Mouse (Mus musculus) kidney, adult 2 months (tissue): ENCODE measurements around the gene Tbc1d24.

Experiments
- CTCF ChIP-seq: fragments of 200-500 bp; conservative IDR thresholded peaks from 2 replicates; pipeline ENCODE4 v1.5.1; 2011; ENCODE audit warnings: low read depth, mild to moderate bottlenecking, control low read depth, low read length, moderate library complexity, mixed read lengths; ENCODE audit not compliant: insufficient read depth, insufficient read length
- POLR2A ChIP-seq: fragments of 200-500 bp; IDR thresholded peaks from one replicate; pipeline ENCODE4 v1.6.1; 2011; ENCODE audit warnings: low read depth, low read length, control low read depth

DNA sequence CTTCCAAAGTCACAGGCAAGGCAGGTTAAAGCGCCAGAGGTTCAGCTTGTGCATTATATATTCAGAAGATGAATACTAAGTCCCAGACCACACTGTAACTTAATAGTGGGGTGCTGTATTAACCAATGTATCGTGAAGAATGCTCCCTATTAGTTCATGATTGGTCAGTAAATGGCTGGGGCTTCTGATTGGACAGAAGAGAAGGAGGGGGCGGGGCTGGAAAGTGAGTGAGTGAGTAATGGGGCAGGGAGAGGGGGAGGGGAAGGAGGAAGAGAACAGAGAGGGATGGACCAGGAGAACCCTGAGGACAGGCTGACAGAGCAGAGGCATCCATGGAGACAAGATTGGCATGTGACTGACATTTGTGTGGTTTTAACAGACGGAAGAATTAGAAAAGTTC lies 11.5 kb upstream of the Tbc1d24 start:
- TF ChIP-seq CTCF (no peak), POLR2A (no peak)
